Mouse (Mus musculus): Measurements from ENCODE around the gene Rad51b.
A peak's percentile ranks its signal among the peaks of the same experiment; 100 is the strongest.

Gene Rad51b

DNA sequence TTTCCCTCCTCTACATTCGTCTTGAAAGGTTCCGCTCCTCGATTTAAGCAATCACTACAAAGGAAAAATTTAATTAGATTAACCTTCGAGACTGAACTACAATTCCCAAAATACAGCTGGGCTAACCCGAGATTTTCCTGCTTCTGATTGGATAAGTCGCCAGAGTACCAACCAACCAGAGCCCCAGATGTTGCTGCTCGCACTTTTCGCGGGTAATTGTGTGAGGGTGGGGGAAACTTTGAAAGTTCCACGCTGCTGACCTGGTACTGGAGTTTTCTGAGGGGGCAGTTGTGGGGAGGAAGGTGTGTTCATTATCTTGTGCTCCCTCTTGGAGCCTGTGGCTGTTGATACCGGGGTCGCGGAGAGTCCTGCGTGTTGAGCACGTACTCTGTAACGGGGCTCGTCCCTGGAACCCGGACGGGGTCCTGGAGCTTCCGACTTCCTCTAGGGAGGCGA lies at the start of gene Rad51b:
TSS of gene Rad51b (plus strand) at position 162 of the 456 bp plus-strand sequence.
- peak; percentile 60 to 74 for DNase-seq (ENCODE audit: low read depth in 2 of 2, low spot score in 2 of 2)

DNA sequence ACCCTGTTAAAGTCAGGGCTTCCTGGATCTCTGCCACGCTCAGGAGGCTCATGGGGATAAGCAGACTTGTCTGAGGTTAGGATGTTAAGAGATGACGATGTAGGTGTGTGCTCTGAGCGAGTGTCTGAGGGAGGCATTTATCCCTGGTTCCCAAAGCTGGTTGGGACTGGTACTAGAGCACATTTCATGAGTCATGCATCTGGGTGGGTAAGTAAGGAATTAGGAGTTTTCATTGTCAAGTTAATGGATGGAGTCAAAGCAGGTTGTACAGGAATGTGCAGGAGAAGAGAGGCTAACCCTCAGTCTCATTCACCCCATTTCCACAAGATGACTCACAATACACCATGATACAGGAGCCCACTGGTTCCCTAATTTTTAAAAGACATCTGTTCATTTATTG lies 49.0 kb upstream of the Rad51b start:
- DNase-seq (ENCODE audit: low read depth in 2 of 2, low spot score in 2 of 2): no peak

- DNase-seq (ENCODE audit: low read depth in 2 of 2, low spot score in 2 of 2): no peak
Measured at GRCm38 (mm10) chr12:79253294-79254053, 43.6 kb upstream of the Rad51b start.

- DNase-seq (ENCODE audit: low read depth in 2 of 2, low spot score in 2 of 2): no peak
Measured at GRCm38 (mm10) chr12:79254975-79255374, 42.1 kb upstream of the Rad51b start.

GRCm38 (mm10) chr12:79260154-79260553 lies 36.9 kb upstream of the Rad51b start:
- no peak for DNase-seq (ENCODE audit: low read depth in 2 of 2, low spot score in 2 of 2)

DNA sequence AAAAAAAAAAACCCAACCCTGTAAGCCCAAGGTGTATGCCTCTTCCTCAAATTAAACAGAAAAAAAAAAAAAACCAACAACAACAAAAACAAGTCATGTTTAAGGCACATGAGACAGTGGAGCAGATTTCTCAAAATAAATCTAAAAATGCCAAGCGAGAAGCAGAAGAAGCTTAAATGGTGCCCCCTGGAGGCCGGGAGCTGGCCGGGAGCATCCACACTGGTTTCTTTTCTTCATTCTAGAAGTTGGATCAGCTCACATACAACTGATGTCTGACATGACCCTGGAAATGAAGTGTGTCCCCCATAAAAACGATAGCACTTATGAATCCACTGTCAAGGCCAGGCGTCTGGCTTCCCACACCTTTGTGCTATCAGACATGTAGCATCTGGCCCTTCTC lies 36.0 kb upstream of the Rad51b start:
- no peak for DNase-seq (ENCODE audit: low read depth in 2 of 2, low spot score in 2 of 2)

- no peak for DNase-seq (ENCODE audit: low read depth in 2 of 2, low spot score in 2 of 2)
Measured at GRCm38 (mm10) chr12:79272604-79273003, 24.5 kb upstream of the Rad51b start.

DNA sequence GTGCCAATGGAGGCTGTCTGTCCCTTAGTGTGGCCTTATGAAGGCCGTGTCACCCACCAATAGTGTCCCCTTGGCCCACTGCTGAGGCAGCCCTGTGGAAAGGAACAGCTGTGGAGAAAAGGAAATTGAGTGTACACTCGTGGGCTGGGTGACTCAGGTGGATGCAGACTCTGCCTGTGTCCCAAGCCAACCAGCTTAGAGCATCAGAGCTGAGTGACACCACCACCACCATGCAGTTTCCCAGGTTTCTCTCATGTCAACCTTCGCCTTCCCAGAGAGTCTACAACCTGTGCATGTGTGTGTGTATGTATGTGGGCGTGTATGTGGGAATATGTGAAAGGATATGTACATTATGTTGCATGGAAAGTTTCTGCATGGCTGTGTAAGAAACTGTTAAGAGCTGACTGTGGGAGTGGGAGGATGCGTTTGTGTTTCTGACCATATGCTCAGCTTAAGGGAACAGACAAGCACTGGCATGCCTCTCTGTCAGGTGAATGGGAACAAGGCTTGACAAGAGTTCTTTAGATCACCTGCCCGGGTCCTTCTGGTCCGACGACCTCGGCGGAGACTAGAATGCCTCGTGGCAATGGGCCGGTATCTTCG lies 17.5 kb upstream of the Rad51b start:
- no peak for DNase-seq (ENCODE audit: low read depth in 2 of 2, low spot score in 2 of 2)

DNA sequence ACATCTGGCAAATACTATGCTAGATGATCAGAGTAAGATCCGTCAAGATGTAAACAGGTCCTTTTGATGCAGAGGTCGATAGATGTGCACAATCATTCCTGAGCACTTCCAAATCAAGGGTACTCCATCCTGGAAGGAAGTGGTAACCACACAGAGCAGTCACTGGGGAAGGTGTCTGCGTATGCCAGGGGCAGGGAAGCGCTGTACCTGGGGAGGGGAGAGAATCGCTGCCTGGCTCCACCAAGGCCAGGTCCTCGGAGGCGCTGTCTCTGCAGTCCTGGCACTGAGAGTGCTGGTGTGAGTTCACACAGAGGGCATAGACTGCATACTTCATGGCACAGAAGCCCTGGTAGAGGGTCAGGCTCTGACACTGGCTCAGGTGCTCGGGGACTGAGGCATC lies 14.5 kb upstream of the Rad51b start:
- DNase-seq (ENCODE audit: low read depth in 2 of 2, low spot score in 2 of 2): no peak

DNA sequence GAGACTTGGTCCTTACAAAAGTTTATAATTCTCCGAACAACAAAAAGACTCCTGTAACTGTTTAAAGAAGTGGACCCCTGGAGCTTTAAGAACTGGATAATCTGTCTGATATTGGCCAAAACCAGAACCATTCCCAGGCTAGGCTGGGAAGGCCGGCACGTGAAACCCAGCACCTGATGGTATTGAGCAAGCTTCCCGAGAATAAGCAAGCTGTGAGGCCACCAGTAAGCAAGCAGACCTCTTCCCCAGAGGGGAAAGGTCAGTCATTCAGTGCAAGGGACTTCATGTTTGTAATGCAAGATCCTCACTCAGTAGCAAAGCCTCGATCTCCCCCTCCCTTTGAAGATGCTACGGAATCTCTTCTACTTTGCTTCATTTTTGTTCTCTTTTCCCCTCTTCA lies 4.2 kb upstream of the Rad51b start:
- DNase-seq (ENCODE audit: low read depth in 2 of 2, low spot score in 2 of 2): no peak

DNA sequence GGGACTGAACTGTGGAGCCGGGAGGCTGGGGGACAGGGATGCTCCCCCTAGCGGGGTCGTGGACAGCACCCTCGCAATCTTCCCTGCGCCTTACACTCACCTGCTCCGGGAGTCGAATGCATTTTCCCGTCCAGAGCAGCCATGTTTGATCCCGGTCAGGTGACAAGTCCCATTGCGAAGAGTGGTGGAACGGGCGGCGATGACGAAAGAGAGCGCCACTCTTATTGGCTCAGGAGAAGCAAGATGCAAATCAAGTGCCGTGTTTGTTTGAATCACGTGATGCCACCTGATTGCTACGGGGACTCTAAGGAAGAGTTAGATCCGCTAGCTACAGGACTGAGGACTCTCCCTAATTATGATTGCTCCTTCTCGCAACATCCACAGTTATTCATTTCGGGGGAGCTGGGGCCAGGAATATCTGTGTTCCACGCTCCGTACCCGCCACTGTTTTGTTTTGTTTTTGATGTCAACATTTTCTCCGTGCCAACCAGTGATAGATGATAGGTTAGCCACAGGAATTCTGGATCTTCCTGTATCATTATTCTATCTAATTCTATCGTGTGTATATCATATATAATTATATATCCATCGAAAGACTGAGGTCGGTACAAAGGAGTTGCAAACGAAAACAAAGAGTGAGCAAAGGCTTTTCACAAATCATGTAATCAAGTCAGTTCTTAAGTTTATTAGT lies 811 bp upstream of the Rad51b start, which contains the start of gene Zfyve26:
TSS of gene Zfyve26 (minus strand) at position 179 of the 691 bp plus-strand sequence.
- DNase-seq (ENCODE audit: low read depth in 2 of 2, low spot score in 2 of 2): peak; percentile 85 to 88

- DNase-seq (ENCODE audit: low read depth in 2 of 2, low spot score in 2 of 2): no peak
Measured at GRCm38 (mm10) chr12:79297884-79298636, 978 bp downstream of the Rad51b start.

DNA sequence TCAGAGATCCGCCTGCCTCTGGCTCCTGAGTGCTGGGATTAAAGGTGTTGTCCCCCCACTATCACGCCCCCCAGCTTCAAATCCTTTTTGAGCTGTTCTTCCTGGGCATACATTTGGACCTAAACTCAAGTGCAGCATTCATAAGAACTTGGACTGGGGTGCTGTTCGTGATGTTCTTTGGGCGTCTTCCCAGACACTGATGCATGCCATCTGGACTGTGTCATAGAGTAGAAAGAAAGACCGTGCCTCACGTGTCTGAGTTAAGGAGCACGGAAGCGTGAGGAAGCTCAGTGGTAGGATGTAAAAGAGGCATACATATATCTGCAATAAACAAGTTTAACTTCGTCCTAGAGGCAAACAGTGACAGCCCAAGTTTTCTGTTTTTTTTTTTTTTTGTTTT lies 4.7 kb downstream of the Rad51b start:
- DNase-seq (ENCODE audit: low read depth in 2 of 2, low spot score in 2 of 2): no peak

- no peak for DNase-seq (ENCODE audit: low read depth in 2 of 2, low spot score in 2 of 2)
Measured at GRCm38 (mm10) chr12:79305131-79305530, 8.0 kb downstream of the Rad51b start.

DNA sequence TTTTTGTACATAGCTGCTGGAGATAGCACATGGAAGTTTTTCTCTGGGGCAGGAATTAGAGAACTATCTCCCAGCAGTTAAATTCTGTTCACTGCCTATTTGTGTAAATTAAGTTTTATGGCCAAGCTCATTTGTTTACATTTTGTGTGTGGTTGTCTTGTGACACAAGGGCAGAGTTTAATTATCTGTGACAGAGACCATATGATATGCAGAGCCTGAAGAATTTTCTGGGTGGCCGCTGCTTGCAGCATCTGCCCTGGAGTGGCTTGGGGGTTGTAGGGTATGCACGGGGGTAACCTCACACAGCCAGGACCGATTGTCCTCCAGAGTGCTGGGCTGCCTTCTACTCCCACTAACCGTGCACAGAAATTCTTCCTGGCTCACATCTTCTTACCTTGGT lies 8.9 kb downstream of the Rad51b start:
- DNase-seq (ENCODE audit: low read depth in 2 of 2, low spot score in 2 of 2): no peak

- DNase-seq (ENCODE audit: low read depth in 2 of 2, low spot score in 2 of 2): no peak
Measured at GRCm38 (mm10) chr12:79313721-79314120, 16.6 kb downstream of the Rad51b start.

GRCm38 (mm10) chr12:79317339-79317738 lies 20.3 kb downstream of the Rad51b start:
- DNase-seq (ENCODE audit: low read depth in 2 of 2, low spot score in 2 of 2): no peak

- no peak for DNase-seq (ENCODE audit: low read depth in 2 of 2, low spot score in 2 of 2)
Measured at GRCm38 (mm10) chr12:79320895-79321294, 23.8 kb downstream of the Rad51b start.

- peak in 1 of 2 experiments; percentile 17 for DNase-seq (ENCODE audit: low read depth in 2 of 2, low spot score in 2 of 2)
Measured at GRCm38 (mm10) chr12:79322539-79322938, 25.5 kb downstream of the Rad51b start.

GRCm38 (mm10) chr12:79326236-79326635 lies 29.2 kb downstream of the Rad51b start:
- no peak for DNase-seq (ENCODE audit: low read depth in 2 of 2, low spot score in 2 of 2)

- DNase-seq (ENCODE audit: low read depth in 2 of 2, low spot score in 2 of 2): no peak
Measured at GRCm38 (mm10) chr12:79326745-79327144, 29.7 kb downstream of the Rad51b start.
